Mouse (Mus musculus): Measurements from ENCODE around the gene Stambp. TPM values are rescaled to one million over a fixed set of nuclear protein-coding genes. Genes with fewer than 3 reads are reported as not detected.

Stambp gene
- total RNA-seq, 1 experiment, result 2.0 TPM

DNA sequence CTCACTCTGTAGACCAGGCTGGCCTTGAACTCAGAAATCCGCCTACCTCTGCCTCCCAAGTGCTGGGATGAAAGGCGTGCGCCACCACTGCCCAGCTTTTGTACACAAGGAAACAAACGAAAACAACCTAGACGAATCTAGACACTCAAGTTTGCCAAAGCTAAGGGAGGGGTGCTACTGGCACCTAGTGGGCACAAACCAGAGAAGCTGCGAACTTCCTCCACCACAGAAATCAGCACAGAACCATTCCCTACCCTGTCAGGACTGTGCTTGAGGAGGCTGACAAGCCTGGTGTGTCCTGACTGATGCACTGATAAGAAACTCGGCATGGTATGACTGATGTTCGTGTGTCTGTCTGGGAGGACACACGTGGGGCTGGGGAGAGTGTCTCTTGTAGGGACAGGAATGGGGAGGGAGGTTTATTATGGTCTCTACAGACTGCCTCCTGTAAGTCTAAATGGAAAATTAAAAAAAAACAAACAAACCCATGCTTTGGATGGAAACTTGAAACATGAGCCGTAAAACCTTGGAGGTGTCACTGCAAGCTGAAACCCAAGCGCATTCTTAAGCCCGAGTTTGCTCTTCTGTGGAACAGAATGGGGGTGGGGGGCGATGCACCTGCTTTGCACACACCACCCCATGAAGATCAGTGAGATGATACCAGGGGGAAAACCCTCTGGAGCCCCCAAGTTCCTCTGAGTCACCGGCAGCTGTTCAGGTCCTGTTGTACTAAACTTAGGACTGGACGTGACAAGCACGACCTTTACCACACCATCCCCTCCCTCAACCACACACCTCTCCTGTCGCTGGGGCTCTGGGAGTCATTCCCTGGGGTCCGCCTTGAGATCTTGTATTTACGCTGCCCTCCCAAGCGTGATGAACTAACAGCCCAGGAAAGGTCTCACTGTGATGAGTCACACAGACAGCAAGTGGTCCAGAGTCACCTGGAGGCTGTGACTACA is 3.3 kb downstream of the Stambp start:
- no peak overlapping the region for H3K27ac ChIP-seq (ENCODE audit: insufficient read depth, low read depth, low read length, poor library complexity, severe bottlenecking)
- no peak for DNase-seq (ENCODE audit: low read depth, low spot score)
- TF ChIP-seq CHD2 (IDR thresholded peaks at IDR 0.05; ENCODE audit: low read depth, low read length) (no peak), ZNF384 (IDR thresholded peaks at IDR 0.05; ENCODE audit: low read depth, low read length) (no peak), HCFC1 (IDR thresholded peaks at IDR 0.05; ENCODE audit: borderline replicate concordance, insufficient read depth, low read length) (no peak), MAFK (IDR thresholded peaks at IDR 0.05; ENCODE audit: insufficient read depth, low read depth, low read length) (no peak), ZC3H11A (IDR thresholded peaks at IDR 0.05; ENCODE audit: borderline replicate concordance, low read depth, low read length) (no peak)
- in situ Hi-C loops (cut with MboI; ENCODE audit: low sequenced_read_pairs in 2 of 2, unreplicated experiment in 2 of 2), result no loop called here
- no peak overlapping the region for H3K9ac ChIP-seq (ENCODE audit: insufficient read depth, low read depth, low read length, poor library complexity, severe bottlenecking)
- H3K36me3 ChIP-seq (ENCODE audit: control insufficient read depth, insufficient read depth, low read length, poor library complexity, severe bottlenecking), result no peaks in the 10 kb centered on the region
- H3K4me1 ChIP-seq (ENCODE audit: control insufficient read depth in 2 of 2, insufficient read depth in 2 of 2, low read length in 2 of 2, poor library complexity in 1 of 2), result no peaks in the 10 kb centered on the region
- H3K4me3 ChIP-seq (ENCODE audit: insufficient read depth in 1 of 2, low read depth in 1 of 2, low read length in 2 of 2, poor library complexity in 1 of 2, severe bottlenecking in 1 of 2), result no peak overlapping the region
- H3K9me3 ChIP-seq (ENCODE audit: control insufficient read depth, insufficient read depth, low read depth, low read length), result no peaks in the 10 kb centered on the region

DNA sequence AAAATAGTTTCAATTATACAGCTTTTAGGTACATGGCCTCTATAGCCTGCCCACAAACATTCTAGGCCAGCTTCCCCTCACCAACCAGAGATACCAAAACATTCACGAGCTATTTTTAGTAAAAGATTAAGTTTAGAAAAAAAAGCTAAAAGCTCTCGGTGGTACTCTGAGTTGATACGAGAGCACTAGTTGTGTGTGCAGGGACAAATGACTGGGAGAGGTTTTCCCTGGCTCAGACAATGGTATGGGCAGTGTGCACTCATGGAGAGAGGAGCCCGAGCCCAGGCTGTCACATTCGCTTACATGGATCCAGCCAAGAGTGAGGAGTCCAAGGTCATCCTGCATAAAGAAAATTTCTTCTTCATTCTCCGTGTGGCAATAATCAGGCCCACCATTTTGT is 16.6 kb downstream of the Stambp start:
- Histone ChIP-seq H3K4me3 (ENCODE audit: insufficient read depth in 1 of 2, low read depth in 1 of 2, low read length in 2 of 2, poor library complexity in 1 of 2, severe bottlenecking in 1 of 2) (no peak overlapping the region), H3K9me3 (ENCODE audit: control insufficient read depth, insufficient read depth, low read depth, low read length) (no peaks in the 10 kb centered on the region), H3K4me1 (ENCODE audit: control insufficient read depth in 2 of 2, insufficient read depth in 2 of 2, low read length in 2 of 2, poor library complexity in 1 of 2) (no peaks in the 10 kb centered on the region), H3K27ac (ENCODE audit: insufficient read depth, low read depth, low read length, poor library complexity, severe bottlenecking) (no peak overlapping the region), H3K36me3 (ENCODE audit: control insufficient read depth, insufficient read depth, low read length, poor library complexity, severe bottlenecking) (no peaks in the 10 kb centered on the region), H3K9ac (ENCODE audit: insufficient read depth, low read depth, low read length, poor library complexity, severe bottlenecking) (no peak overlapping the region)
- TF ChIP-seq CHD2 (IDR thresholded peaks at IDR 0.05; ENCODE audit: low read depth, low read length), result no peak
- TF ChIP-seq MAFK (IDR thresholded peaks at IDR 0.05; ENCODE audit: insufficient read depth, low read depth, low read length), result no peak
- TF ChIP-seq HCFC1 (IDR thresholded peaks at IDR 0.05; ENCODE audit: borderline replicate concordance, insufficient read depth, low read length), result no peak
- TF ChIP-seq ZNF384 (IDR thresholded peaks at IDR 0.05; ENCODE audit: low read depth, low read length), result no peak
- no peak for TF ChIP-seq ZC3H11A (IDR thresholded peaks at IDR 0.05; ENCODE audit: borderline replicate concordance, low read depth, low read length)
- no peak for DNase-seq (ENCODE audit: low read depth, low spot score)
- in situ Hi-C loops (cut with MboI; ENCODE audit: low sequenced_read_pairs in 2 of 2, unreplicated experiment in 2 of 2), result no loop called here

DNA sequence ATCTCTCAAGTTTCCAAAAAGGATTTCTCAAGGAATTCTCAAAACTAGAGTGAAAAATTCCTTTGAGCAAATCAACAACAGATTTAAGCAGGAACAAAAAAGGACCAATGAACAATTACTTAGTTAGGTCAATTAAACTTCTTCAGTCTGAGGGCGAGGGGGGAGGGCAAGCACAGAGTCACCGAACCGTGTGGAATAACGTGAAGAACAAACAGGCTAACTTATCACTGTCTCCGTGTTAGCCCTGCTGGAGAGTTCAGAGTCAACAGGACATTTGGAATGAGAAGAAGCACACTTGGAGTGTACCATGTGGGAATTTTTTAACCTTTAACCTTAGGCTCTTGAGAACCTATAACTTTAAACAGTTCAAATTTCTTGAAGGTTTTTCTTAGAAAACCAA is 24.2 kb downstream of the Stambp start:
- in situ Hi-C loops (cut with MboI; ENCODE audit: low sequenced_read_pairs in 2 of 2, unreplicated experiment in 2 of 2), result no loop called here
- H3K9me3 ChIP-seq (ENCODE audit: control insufficient read depth, insufficient read depth, low read depth, low read length), result no peaks in the 10 kb centered on the region
- TF ChIP-seq MAFK (IDR thresholded peaks at IDR 0.05; ENCODE audit: insufficient read depth, low read depth, low read length) (no peak), ZNF384 (IDR thresholded peaks at IDR 0.05; ENCODE audit: low read depth, low read length) (no peak), HCFC1 (IDR thresholded peaks at IDR 0.05; ENCODE audit: borderline replicate concordance, insufficient read depth, low read length) (no peak), CHD2 (IDR thresholded peaks at IDR 0.05; ENCODE audit: low read depth, low read length) (no peak), ZC3H11A (IDR thresholded peaks at IDR 0.05; ENCODE audit: borderline replicate concordance, low read depth, low read length) (no peak)

DNA sequence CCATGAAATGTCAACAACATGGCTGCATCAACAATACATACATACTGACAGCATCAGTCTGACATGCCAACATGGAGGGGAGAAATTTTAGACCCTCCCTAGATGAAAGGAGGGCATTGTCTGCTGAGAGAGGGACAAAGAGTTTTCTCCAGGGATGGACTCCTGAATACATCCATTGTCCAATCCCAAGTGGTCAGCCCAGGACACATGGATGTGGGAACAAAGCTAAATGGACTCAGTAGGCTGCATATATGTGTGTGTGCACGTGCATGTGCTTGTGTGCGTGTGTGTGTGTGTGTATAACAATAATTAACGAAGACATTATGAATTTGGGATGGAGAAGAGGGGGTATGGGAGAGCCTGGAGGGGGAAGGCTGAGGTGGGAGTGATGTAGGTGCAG is 26.8 kb downstream of the Stambp start:
- H3K4me1 ChIP-seq (ENCODE audit: control insufficient read depth in 2 of 2, insufficient read depth in 2 of 2, low read length in 2 of 2, poor library complexity in 1 of 2), result no peaks in the 10 kb centered on the region
- in situ Hi-C loops (cut with MboI; ENCODE audit: low sequenced_read_pairs in 2 of 2, unreplicated experiment in 2 of 2), result no loop called here
- H3K36me3 ChIP-seq (ENCODE audit: control insufficient read depth, insufficient read depth, low read length, poor library complexity, severe bottlenecking), result no peaks in the 10 kb centered on the region
- H3K27ac ChIP-seq (ENCODE audit: insufficient read depth, low read depth, low read length, poor library complexity, severe bottlenecking), result no peak overlapping the region
- TF ChIP-seq ZC3H11A (IDR thresholded peaks at IDR 0.05; ENCODE audit: borderline replicate concordance, low read depth, low read length) (no peak), MAFK (IDR thresholded peaks at IDR 0.05; ENCODE audit: insufficient read depth, low read depth, low read length) (no peak)
- H3K4me3 ChIP-seq (ENCODE audit: insufficient read depth in 1 of 2, low read depth in 1 of 2, low read length in 2 of 2, poor library complexity in 1 of 2, severe bottlenecking in 1 of 2), result no peak overlapping the region
- H3K9me3 ChIP-seq (ENCODE audit: control insufficient read depth, insufficient read depth, low read depth, low read length), result no peaks in the 10 kb centered on the region
- no peak for DNase-seq (ENCODE audit: low read depth, low spot score)
- no peak overlapping the region for H3K9ac ChIP-seq (ENCODE audit: insufficient read depth, low read depth, low read length, poor library complexity, severe bottlenecking)

More for the DNA sequence above, 24.2 kb downstream of the Stambp start:
- H3K4me1 ChIP-seq (ENCODE audit: control insufficient read depth in 2 of 2, insufficient read depth in 2 of 2, low read length in 2 of 2, poor library complexity in 1 of 2), result no peaks in the 10 kb centered on the region
- H3K9ac ChIP-seq (ENCODE audit: insufficient read depth, low read depth, low read length, poor library complexity, severe bottlenecking), result no peak overlapping the region
- no peak for DNase-seq (ENCODE audit: low read depth, low spot score)
- H3K27ac ChIP-seq (ENCODE audit: insufficient read depth, low read depth, low read length, poor library complexity, severe bottlenecking), result no peak overlapping the region
- no peak overlapping the region for H3K4me3 ChIP-seq (ENCODE audit: insufficient read depth in 1 of 2, low read depth in 1 of 2, low read length in 2 of 2, poor library complexity in 1 of 2, severe bottlenecking in 1 of 2)
- no peaks in the 10 kb centered on the region for H3K36me3 ChIP-seq (ENCODE audit: control insufficient read depth, insufficient read depth, low read length, poor library complexity, severe bottlenecking)

All from ES-E14 (cell line).